Mouse (Mus musculus): ENCODE measurements around the gene Armh1. TPM values are rescaled to one million over a fixed set of nuclear protein-coding genes. Genes with fewer than 3 reads are reported as not detected.

Armh1 gene
- polyA plus RNA-seq, 1 experiment = 1.6 TPM

- peak; percentile 72 for DNase-seq (ENCODE audit: low read depth)
- no peak for TF ChIP-seq CTCF (IDR thresholded peaks at IDR 0.05; ENCODE audit: borderline replicate concordance, extremely low read depth, insufficient read depth, insufficient read length)
- TF ChIP-seq POLR2A (IDR thresholded peaks at IDR 0.05; ENCODE audit: borderline replicate concordance, extremely low read depth, insufficient read depth, insufficient read length, poor library complexity, severe bottlenecking) = no peak
Observed at GRCm38 (mm10) chr4:117240867-117241266, 11.1 kb downstream of the Armh1 start.

GRCm38 (mm10) chr4:117239153-117239552 lies 12.8 kb downstream of the Armh1 start:
- TF ChIP-seq CTCF (IDR thresholded peaks at IDR 0.05; ENCODE audit: borderline replicate concordance, extremely low read depth, insufficient read depth, insufficient read length) = no peak
- no peak for TF ChIP-seq POLR2A (IDR thresholded peaks at IDR 0.05; ENCODE audit: borderline replicate concordance, extremely low read depth, insufficient read depth, insufficient read length, poor library complexity, severe bottlenecking)
- DNase-seq (ENCODE audit: low read depth) = no peak

GRCm38 (mm10) chr4:117235822-117236221 lies 16.1 kb downstream of the Armh1 start:
- peak; percentile 64 for DNase-seq (ENCODE audit: low read depth)
- TF ChIP-seq POLR2A (IDR thresholded peaks at IDR 0.05; ENCODE audit: borderline replicate concordance, extremely low read depth, insufficient read depth, insufficient read length, poor library complexity, severe bottlenecking) = no peak
- TF ChIP-seq CTCF (IDR thresholded peaks at IDR 0.05; ENCODE audit: borderline replicate concordance, extremely low read depth, insufficient read depth, insufficient read length) = no peak

- DNase-seq (ENCODE audit: low read depth) = peak; percentile 45
Observed at GRCm38 (mm10) chr4:117234166-117234741, 17.7 kb downstream of the Armh1 start.

GRCm38 (mm10) chr4:117231208-117231607 lies 20.7 kb downstream of the Armh1 start:
- no peak for DNase-seq (ENCODE audit: low read depth)

More at GRCm38 (mm10) chr4:117234166-117234741, 17.7 kb downstream of the Armh1 start:
- TF ChIP-seq POLR2A (IDR thresholded peaks at IDR 0.05; ENCODE audit: borderline replicate concordance, extremely low read depth, insufficient read depth, insufficient read length, poor library complexity, severe bottlenecking) (no peak), CTCF (IDR thresholded peaks at IDR 0.05; ENCODE audit: borderline replicate concordance, extremely low read depth, insufficient read depth, insufficient read length) (no peak)

GRCm38 (mm10) chr4:117230331-117230730 lies 21.6 kb downstream of the Armh1 start:
- DNase-seq (ENCODE audit: low read depth) = no peak
- TF ChIP-seq CTCF (IDR thresholded peaks at IDR 0.05; ENCODE audit: borderline replicate concordance, extremely low read depth, insufficient read depth, insufficient read length) (peak; percentile 51; the same call in 1 of the 2 replicates), POLR2A (IDR thresholded peaks at IDR 0.05; ENCODE audit: borderline replicate concordance, extremely low read depth, insufficient read depth, insufficient read length, poor library complexity, severe bottlenecking) (no peak)

More at GRCm38 (mm10) chr4:117231208-117231607, 20.7 kb downstream of the Armh1 start:
- TF ChIP-seq POLR2A (IDR thresholded peaks at IDR 0.05; ENCODE audit: borderline replicate concordance, extremely low read depth, insufficient read depth, insufficient read length, poor library complexity, severe bottlenecking) (no peak), CTCF (IDR thresholded peaks at IDR 0.05; ENCODE audit: borderline replicate concordance, extremely low read depth, insufficient read depth, insufficient read length) (no peak)

GRCm38 (mm10) chr4:117229590-117229989 lies 22.3 kb downstream of the Armh1 start:
- no peak for DNase-seq (ENCODE audit: low read depth)
- TF ChIP-seq CTCF (IDR thresholded peaks at IDR 0.05; ENCODE audit: borderline replicate concordance, extremely low read depth, insufficient read depth, insufficient read length) (no peak), POLR2A (IDR thresholded peaks at IDR 0.05; ENCODE audit: borderline replicate concordance, extremely low read depth, insufficient read depth, insufficient read length, poor library complexity, severe bottlenecking) (no peak)

- no peak for DNase-seq (ENCODE audit: low read depth)
- no peak for TF ChIP-seq CTCF (IDR thresholded peaks at IDR 0.05; ENCODE audit: borderline replicate concordance, extremely low read depth, insufficient read depth, insufficient read length)
- no peak for TF ChIP-seq POLR2A (IDR thresholded peaks at IDR 0.05; ENCODE audit: borderline replicate concordance, extremely low read depth, insufficient read depth, insufficient read length, poor library complexity, severe bottlenecking)
Observed at GRCm38 (mm10) chr4:117225250-117225649, 26.7 kb downstream of the Armh1 start.

- no peak for DNase-seq (ENCODE audit: low read depth)
- TF ChIP-seq POLR2A (IDR thresholded peaks at IDR 0.05; ENCODE audit: borderline replicate concordance, extremely low read depth, insufficient read depth, insufficient read length, poor library complexity, severe bottlenecking) (no peak), CTCF (IDR thresholded peaks at IDR 0.05; ENCODE audit: borderline replicate concordance, extremely low read depth, insufficient read depth, insufficient read length) (no peak)
Observed at GRCm38 (mm10) chr4:117224122-117224521, 27.8 kb downstream of the Armh1 start.

GRCm38 (mm10) chr4:117223001-117223400 lies 28.9 kb downstream of the Armh1 start:
- TF ChIP-seq CTCF (IDR thresholded peaks at IDR 0.05; ENCODE audit: borderline replicate concordance, extremely low read depth, insufficient read depth, insufficient read length) (no peak), POLR2A (IDR thresholded peaks at IDR 0.05; ENCODE audit: borderline replicate concordance, extremely low read depth, insufficient read depth, insufficient read length, poor library complexity, severe bottlenecking) (no peak)
- no peak for DNase-seq (ENCODE audit: low read depth)

GRCm38 (mm10) chr4:117221836-117222235 lies 30.1 kb downstream of the Armh1 start:
- TF ChIP-seq POLR2A (IDR thresholded peaks at IDR 0.05; ENCODE audit: borderline replicate concordance, extremely low read depth, insufficient read depth, insufficient read length, poor library complexity, severe bottlenecking) (no peak), CTCF (IDR thresholded peaks at IDR 0.05; ENCODE audit: borderline replicate concordance, extremely low read depth, insufficient read depth, insufficient read length) (no peak)
- no peak for DNase-seq (ENCODE audit: low read depth)

All from brain, embryonic 14.5 days (tissue).